Mouse (Mus musculus): Measurements from ENCODE around the gene Magi2.

DNA sequence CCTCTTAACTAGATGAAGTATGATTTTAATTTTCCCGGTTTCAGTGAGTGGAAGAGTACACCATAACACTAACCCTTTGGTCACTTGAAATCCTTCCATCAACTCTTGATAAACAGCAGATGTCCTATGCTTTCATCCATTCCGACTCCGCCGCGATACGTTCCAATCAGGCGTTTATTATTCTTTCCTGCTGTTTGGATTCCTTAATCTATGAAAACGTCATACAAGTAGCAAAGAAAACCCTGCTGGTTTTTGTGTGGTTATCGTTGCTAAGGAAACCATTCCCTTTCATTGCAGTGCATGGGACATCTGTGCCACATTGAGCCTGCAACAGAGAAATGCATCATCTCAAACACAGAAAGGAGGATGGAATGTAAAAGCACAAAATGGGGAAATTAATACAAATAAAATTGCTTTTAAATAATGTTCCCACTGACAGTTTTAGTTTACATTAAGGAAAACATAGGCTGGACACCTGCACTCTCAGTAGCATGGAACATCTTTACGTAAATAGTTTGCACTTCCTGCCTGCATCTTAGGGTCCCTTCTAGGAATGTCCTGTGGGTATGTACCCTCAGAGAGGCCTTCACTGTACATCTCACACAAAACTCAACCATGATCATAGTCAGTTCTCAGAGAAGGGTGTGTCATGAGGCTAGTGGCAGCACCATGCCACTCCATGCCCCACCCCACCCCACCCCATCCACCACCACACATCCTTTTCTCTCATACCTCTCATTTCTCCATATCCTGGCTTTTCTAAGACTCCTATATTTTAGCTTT lies 914.0 kb downstream of the Magi2 start:
- TF ChIP-seq CTCF (IDR thresholded peaks at IDR 0.05) (no peak), EP300 (IDR thresholded peaks at IDR 0.05) (no peak)

All from lung, postnatal 0 days (tissue).